Mouse (Mus musculus) CH12.LX (cell line): ENCODE data around the gene Pkmyt1.

ENCODE experiments used
- CTCF ChIP-seq, 2 experiments: IDR thresholded peaks in 1 of 2; conservative IDR thresholded peaks in 1 of 2; 2 replicates each; pipeline ENCODE4 v1.5.1; 2011 to 2012; ENCODE audit warnings: low read depth in 2 of 2, low read length in 2 of 2, improper control_type of control experiment in 1 of 2, inconsistent platforms in 1 of 2, mild to moderate bottlenecking in 1 of 2, moderate library complexity in 1 of 2
- EP300 ChIP-seq: IDR thresholded peaks from 2 replicates; pipeline ENCODE4 v1.6.1; 2011; ENCODE audit warnings: low read length, improper control_type of control experiment
- MAFK ChIP-seq: IDR thresholded peaks from 2 replicates; pipeline ENCODE4 v1.6.1; 2011; ENCODE audit warnings: low read length, improper control_type of control experiment; ENCODE audit not compliant: insufficient replicate concordance
- POLR2AphosphoS2 ChIP-seq: IDR thresholded peaks from 2 replicates; pipeline ENCODE4 v1.6.1; 2011; ENCODE audit warnings: low read depth, low read length, improper control_type of control experiment
- USF1 ChIP-seq: IDR thresholded peaks from 2 replicates; pipeline ENCODE4 v1.6.1; 2014; ENCODE audit warnings: low read depth, mild to moderate bottlenecking, inconsistent platforms, low read length, improper control_type of control experiment
- ZNF384 ChIP-seq: IDR thresholded peaks from 2 replicates; pipeline ENCODE4 v1.6.1; 2012; ENCODE audit warnings: low read depth, low read length, improper control_type of control experiment, inconsistent platforms

DNA sequence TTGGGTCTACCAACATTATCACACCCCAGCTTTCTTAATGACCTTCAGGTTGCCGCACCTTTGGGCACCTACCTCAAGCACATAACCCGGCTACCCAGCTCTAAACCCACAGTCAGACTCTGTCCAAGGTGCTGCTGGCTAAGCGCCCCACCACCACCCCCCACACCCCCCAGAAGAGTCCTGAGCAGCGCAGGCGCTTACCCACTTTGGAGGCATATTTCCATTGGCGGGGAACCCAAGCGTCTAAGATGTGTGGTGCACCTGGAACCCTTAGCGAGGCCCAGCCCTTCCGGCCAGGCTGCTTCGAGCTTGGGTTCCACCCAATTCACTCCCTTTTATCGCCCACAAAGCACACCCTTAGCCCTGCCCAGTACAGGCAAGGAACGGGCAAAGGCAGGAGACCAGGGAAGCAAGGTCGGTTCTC lies 14.5 kb downstream of the Pkmyt1 start, which contains the start of gene Paqr4:
- TF ChIP-seq USF1 (no peak), EP300 (no peak), ZNF384 (no peak), POLR2AphosphoS2 (no peak), CTCF (conservative IDR thresholded peaks at IDR 0.05 in 1 of 2, IDR thresholded peaks at IDR 0.05 in 1 of 2; ENCODE audit: low read depth in 2 of 2, low read length in 2 of 2) (no peak), MAFK (no peak)
